In genomic region chr1:190653081-190653480, GRCm38 (mm10) we compare ENCODE assay signal across 22 mouse cellular contexts.
DNase-seq lines count a peak whose midpoint lies in the region; ATAC-seq and TF ChIP-seq lines count a peak whose summit lies in the region.
"Had no signal": no experiment of that assay in that cellular context is flagged by ENCODE, and none has a peak within 500 bp of the region (broad histone marks: within the 10 kb centered on the region; RNA-seq: fewer than 3 reads in every experiment).

No protein-coding gene starts in this region.

- H3K27me3 ChIP-seq in forebrain, embryonic 13.5 days = 0 out of 2 replicates have a peak, but pooled peaks cover 4% of the 10 kb centered on the region
- H3K27me3 ChIP-seq in forebrain, embryonic 15.5 days = no peaks in the 10 kb centered on the region
- H3K27me3 ChIP-seq in kidney, embryonic 14.5 days (ENCODE audit: control insufficient read depth, insufficient read depth, low read length) = no peaks in the 10 kb centered on the region
- no peaks in the 10 kb centered on the region for H3K27me3 ChIP-seq in liver, embryonic 11.5 days (replicated peaks; ENCODE audit: control insufficient read depth, insufficient read depth, low read length)
- no peaks in the 10 kb centered on the region for H3K27me3 ChIP-seq in liver, postnatal 0 days (ENCODE audit: insufficient read depth, low read length)
- H3K27me3 ChIP-seq: embryonic facial prominence, embryonic 13.5 days; embryonic facial prominence, embryonic 15.5 days had no signal

- H3K36me3 ChIP-seq in forebrain, embryonic 13.5 days (ENCODE audit: poor library complexity, severe bottlenecking) = no peaks in the 10 kb centered on the region
- H3K36me3 ChIP-seq in forebrain, embryonic 15.5 days = no peaks in the 10 kb centered on the region
- H3K36me3 ChIP-seq in kidney, embryonic 14.5 days (ENCODE audit: control insufficient read depth, insufficient read depth, low read length) = no peaks in the 10 kb centered on the region
- no peaks in the 10 kb centered on the region for H3K36me3 ChIP-seq in liver, embryonic 11.5 days (ENCODE audit: control insufficient read depth, insufficient read depth, low read length)
- no peaks in the 10 kb centered on the region for H3K36me3 ChIP-seq in liver, postnatal 0 days (replicated peaks; ENCODE audit: insufficient read depth, low read length)
- H3K36me3 ChIP-seq: embryonic facial prominence, embryonic 13.5 days; embryonic facial prominence, embryonic 15.5 days; forebrain, embryonic 10.5 days had no signal

- H3K4me3 ChIP-seq in forebrain, embryonic 13.5 days = no peak overlapping the region
- H3K4me3 ChIP-seq in forebrain, embryonic 15.5 days = no peak overlapping the region
- H3K4me3 ChIP-seq in kidney, embryonic 14.5 days (ENCODE audit: low read length) = no peak overlapping the region
- H3K4me3 ChIP-seq in liver, embryonic 11.5 days (ENCODE audit: low read depth, low read length) = no peak overlapping the region
- no peak overlapping the region for H3K4me3 ChIP-seq in liver, postnatal 0 days (ENCODE audit: low read depth, low read length)
- H3K4me3 ChIP-seq: embryonic facial prominence, embryonic 13.5 days; embryonic facial prominence, embryonic 15.5 days; erythroblast, embryonic 14.5 days; forebrain, embryonic 10.5 days had no signal

- WGBS in forebrain, embryonic 13.5 days = 83% methylated on average over 6 of the region's 6 CpGs
- 82% methylated on average over 6 of the region's 6 CpGs for WGBS in forebrain, embryonic 15.5 days
- 88% methylated on average over 6 of the region's 6 CpGs for WGBS in kidney, embryonic 14.5 days
- 74% methylated on average over 6 of the region's 6 CpGs for WGBS in liver, embryonic 11.5 days
- WGBS in liver, postnatal 0 days (ENCODE audit: insufficient replicate concordance) = 73% methylated on average over 6 of the region's 6 CpGs

- no peak overlapping the region for H3K9ac ChIP-seq in forebrain, embryonic 13.5 days
- no peak overlapping the region for H3K9ac ChIP-seq in forebrain, embryonic 15.5 days (replicated peaks)
- H3K9ac ChIP-seq in kidney, embryonic 14.5 days (ENCODE audit: low read depth, low read length) = no peak overlapping the region
- H3K9ac ChIP-seq in liver, embryonic 11.5 days (ENCODE audit: low read depth, low read length) = no peak overlapping the region
- no peak overlapping the region for H3K9ac ChIP-seq in liver, postnatal 0 days (replicated peaks)
- H3K9ac ChIP-seq: embryonic facial prominence, embryonic 13.5 days; embryonic facial prominence, embryonic 15.5 days had no signal

- H3K4me2 ChIP-seq in forebrain, embryonic 13.5 days = no peak overlapping the region
- no peak overlapping the region for H3K4me2 ChIP-seq in forebrain, embryonic 15.5 days (replicated peaks)
- no peak overlapping the region for H3K4me2 ChIP-seq in kidney, embryonic 14.5 days (replicated peaks; ENCODE audit: low read depth, low read length)
- H3K4me2 ChIP-seq in liver, embryonic 11.5 days = no peak overlapping the region
- H3K4me2 ChIP-seq in liver, postnatal 0 days (ENCODE audit: low read depth, low read length) = no peak overlapping the region
- H3K4me2 ChIP-seq: embryonic facial prominence, embryonic 13.5 days; embryonic facial prominence, embryonic 15.5 days had no signal

- H3K4me1 ChIP-seq in forebrain, embryonic 13.5 days = peaks cover 39% of the 10 kb centered on the region
- peaks cover 30% of the 10 kb centered on the region for H3K4me1 ChIP-seq in forebrain, embryonic 15.5 days
- H3K4me1 ChIP-seq in kidney, embryonic 14.5 days (ENCODE audit: control insufficient read depth, insufficient read depth, low read length) = no peaks in the 10 kb centered on the region
- H3K4me1 ChIP-seq in liver, embryonic 11.5 days (replicated peaks; ENCODE audit: control insufficient read depth, insufficient read depth, low read length) = no peaks in the 10 kb centered on the region
- H3K4me1 ChIP-seq in liver, postnatal 0 days (ENCODE audit: insufficient read depth) = no peaks in the 10 kb centered on the region
- H3K4me1 ChIP-seq: embryonic facial prominence, embryonic 13.5 days; embryonic facial prominence, embryonic 15.5 days had no signal

- peak; percentile 2 for DNase-seq in kidney, postnatal 10 days
- DNase-seq in liver, embryonic 11.5 days (ENCODE audit: low spot score) = no peak
- DNase-seq in liver, postnatal 0 days = no peak
- peak; percentile 30 for DNase-seq in testis, postnatal 10 days (ENCODE audit: low spot score)
- no peak for DNase-seq in testis, postnatal 14 days (ENCODE audit: low spot score)
- DNase-seq: adrenal gland, adult 2 months; adrenal gland, postnatal 10 days; adrenal gland, postnatal 25 days; cerebellum, adult 11 months; cerebellum, adult 18-20 months; cerebellum, adult 8-10 months; cerebellum, adult 9-11 months; cerebellum, postnatal 14 days; cerebellum, postnatal 36 days; embryo, embryonic 11 days had no signal

- no peaks in the 10 kb centered on the region for H3K9me3 ChIP-seq in forebrain, embryonic 13.5 days (replicated peaks)
- no peaks in the 10 kb centered on the region for H3K9me3 ChIP-seq in forebrain, embryonic 15.5 days
- H3K9me3 ChIP-seq in kidney, embryonic 14.5 days (ENCODE audit: control insufficient read depth, low read length) = no peaks in the 10 kb centered on the region
- no peaks in the 10 kb centered on the region for H3K9me3 ChIP-seq in liver, embryonic 11.5 days (ENCODE audit: control insufficient read depth, low read length)
- H3K9me3 ChIP-seq in liver, postnatal 0 days (ENCODE audit: low read length) = no peaks in the 10 kb centered on the region
- H3K9me3 ChIP-seq: embryonic facial prominence, embryonic 13.5 days; embryonic facial prominence, embryonic 15.5 days; forebrain, embryonic 10.5 days had no signal

- TF ChIP-seq EP300 in liver, postnatal 0 days (IDR thresholded peaks at IDR 0.05; ENCODE audit: low read depth) = no peak

- no peak for TF ChIP-seq CTCF in liver, postnatal 0 days (IDR thresholded peaks at IDR 0.05; ENCODE audit: low read depth)

- H3K27ac ChIP-seq in forebrain, embryonic 13.5 days = 0 out of 2 replicates have a peak overlapping the region, but pooled peaks have one; percentile 11
- H3K27ac ChIP-seq in forebrain, embryonic 15.5 days (replicated peaks) = no peak overlapping the region
- H3K27ac ChIP-seq in kidney, embryonic 14.5 days (ENCODE audit: low read depth, low read length) = no peak overlapping the region
- no peak overlapping the region for H3K27ac ChIP-seq in liver, embryonic 11.5 days (ENCODE audit: low read depth, low read length)
- H3K27ac ChIP-seq in liver, postnatal 0 days (ENCODE audit: low read depth) = no peak overlapping the region
- H3K27ac ChIP-seq: embryonic facial prominence, embryonic 13.5 days; embryonic facial prominence, embryonic 15.5 days; forebrain, embryonic 10.5 days had no signal

- no peak for ATAC-seq in forebrain, embryonic 13.5 days
- ATAC-seq in forebrain, embryonic 15.5 days (replicated peaks) = no peak
- ATAC-seq in kidney, embryonic 14.5 days (ENCODE audit: low FRiP score, low TSS enrichment) = no peak
- 0 out of 2 replicates have a peak, but pooled peaks have one; percentile 23 for ATAC-seq in liver, embryonic 11.5 days (replicated peaks; ENCODE audit: low FRiP score)
- no peak for ATAC-seq in liver, postnatal 0 days

Comparison
In these comparisons a context has a peak if more than half of its experiments do, and no peak if none do; other contexts are left out.
1. DNase-seq: peak in kidney, postnatal 10 days (single experiment) and testis, postnatal 10 days (single experiment); none in liver, embryonic 11.5 days (single experiment), liver, postnatal 0 days (single experiment) and testis, postnatal 14 days (single experiment).